Mouse (Mus musculus) midbrain, embryonic 14.5 days (tissue): ENCODE results near the gene Rgs8. TPM values are rescaled to one million over a fixed set of nuclear protein-coding genes. Genes with fewer than 3 reads are reported as not detected.

ENCODE experiments used
- ATAC-seq: fragments of 200-750 bp; cut with Nextera tagmentation; 2 replicates; pipeline ENCODE4 v1.8.0; 2017; ENCODE audit warnings: moderate number of reproducible peaks, moderate library complexity; ENCODE audit not compliant: low FRiP score, low TSS enrichment
- DNase-seq: peaks from one replicate; pipeline ENCODE4 v3.0.0-alpha.2; 2015
- H3K27ac ChIP-seq: fragments of 300-500 bp; sonication (generic); replicated peaks from 2 replicates; pipeline ENCODE4 v1.5.1; 2014; ENCODE audit warnings: mild to moderate bottlenecking, low read depth, low read length, moderate library complexity
- H3K27me3 ChIP-seq: fragments of 300-500 bp; sonication (generic); 2 replicates; pipeline ENCODE4 v1.6.1; 2014; ENCODE audit warnings: low read length, control low read depth, mixed read lengths; ENCODE audit not compliant: control insufficient read depth, insufficient read depth
- H3K36me3 ChIP-seq: fragments of 300-500 bp; sonication (generic); 2 replicates; pipeline ENCODE4 v1.6.1; 2014; ENCODE audit warnings: low read length, control low read depth; ENCODE audit not compliant: control insufficient read depth, insufficient read depth
- H3K4me1 ChIP-seq: fragments of 300-500 bp; sonication (generic); 2 replicates; pipeline ENCODE4 v1.6.1; 2014; ENCODE audit warnings: mild to moderate bottlenecking, antibody characterized with exemption, low read length, control low read depth; ENCODE audit not compliant: control insufficient read depth, insufficient read depth
- H3K4me2 ChIP-seq: fragments of 300-500 bp; sonication (generic); 2 replicates; pipeline ENCODE4 v1.6.1; 2014; ENCODE audit warnings: mild to moderate bottlenecking, low read length, moderate library complexity
- H3K4me3 ChIP-seq: fragments of 300-500 bp; sonication (generic); replicated peaks from 2 replicates; pipeline ENCODE4 v1.5.1; 2014; ENCODE audit warnings: low read depth, low read length
- H3K9ac ChIP-seq: fragments of 300-500 bp; sonication (generic); replicated peaks from 2 replicates; pipeline ENCODE4 v1.6.1; 2014; ENCODE audit warnings: mild to moderate bottlenecking, low read length, moderate library complexity
- H3K9me3 ChIP-seq: fragments of 300-500 bp; sonication (generic); 2 replicates; pipeline ENCODE4 v1.6.1; 2016; ENCODE audit warnings: low read length, control low read depth, mixed read lengths; ENCODE audit not compliant: control insufficient read depth
- WGBS: fragments of 180-500 bp; shearing (Covaris S2); extraction: QIAGEN DNeasy Blood & Tissue Kit; methylation state at CpG from one replicate; pipeline ENCODE4 v1.1.7; 2014; 5-methylcytosine and 5-hydroxymethylcytosine counted together
- polyA plus RNA-seq: library from polyadenylated mRNA; unstranded; fragments of >200 nt; fragmentation: Nextera tagmentation; extraction: Ambion mirVana; gene quantifications from 2 replicates; pipeline ENCODE4 v1.2.1, GENCODE M21; 2014

Gene Rgs8
- polyA plus RNA-seq, 1 experiment from 2014 or later, result 30.4 TPM

GRCm38 (mm10) chr1:153696541-153696940 is 43.7 kb downstream of the Rgs8 start:
- no peaks in the 10 kb centered on the region for H3K27me3 ChIP-seq
- ATAC-seq, result no peak
- H3K4me1 ChIP-seq, result 0 out of 2 replicates have a peak, but pooled peaks cover 10% of the 10 kb centered on the region
- no peak overlapping the region for H3K4me2 ChIP-seq
- peaks cover 10% of the 10 kb centered on the region; the same call in 1 of the 2 replicates for H3K36me3 ChIP-seq
- WGBS, result 90% methylated on average over 4 of the region's 4 CpGs
- no peaks in the 10 kb centered on the region for H3K9me3 ChIP-seq
- no peak for DNase-seq
- H3K4me3 ChIP-seq, result no peak overlapping the region
- H3K9ac ChIP-seq, result no peak overlapping the region
- H3K27ac ChIP-seq, result no peak overlapping the region

- Histone ChIP-seq H3K27ac (no peak overlapping the region), H3K9me3 (no peaks in the 10 kb centered on the region), H3K9ac (no peak overlapping the region), H3K4me3 (no peak overlapping the region), H3K27me3 (no peaks in the 10 kb centered on the region), H3K4me2 (no peak overlapping the region), H3K36me3 (peaks cover 10% of the 10 kb centered on the region; the same call in 1 of the 2 replicates), H3K4me1 (peaks cover 7% of the 10 kb centered on the region)
- WGBS, result 71% methylated on average over 16 of the region's 16 CpGs
- DNase-seq (no peak), ATAC-seq (no peak)
Observed at GRCm38 (mm10) chr1:153697581-153698251, 44.9 kb downstream of the Rgs8 start.

GRCm38 (mm10) chr1:153698311-153699084 is 45.7 kb downstream of the Rgs8 start:
- H3K27me3 ChIP-seq, result no peaks in the 10 kb centered on the region
- no peak overlapping the region for H3K27ac ChIP-seq
- no peaks in the 10 kb centered on the region for H3K9me3 ChIP-seq
- H3K36me3 ChIP-seq, result peaks cover 6% of the 10 kb centered on the region; the same call in 1 of the 2 replicates
- ATAC-seq (no peak), DNase-seq (no peak)
- peaks cover 14% of the 10 kb centered on the region for H3K4me1 ChIP-seq
- no peak overlapping the region for H3K4me3 ChIP-seq
- no peak overlapping the region for H3K4me2 ChIP-seq
- no peak overlapping the region for H3K9ac ChIP-seq
- WGBS, result 77% methylated on average over 7 of the region's 7 CpGs

GRCm38 (mm10) chr1:153700448-153701063 is 47.7 kb downstream of the Rgs8 start:
- no peak overlapping the region for H3K4me3 ChIP-seq
- no peak overlapping the region for H3K4me2 ChIP-seq
- H3K27me3 ChIP-seq, result no peaks in the 10 kb centered on the region
- DNase-seq (no peak), ATAC-seq (no peak)
- H3K4me1 ChIP-seq, result peaks cover 25% of the 10 kb centered on the region
- H3K27ac ChIP-seq, result no peak overlapping the region
- H3K9me3 ChIP-seq, result no peaks in the 10 kb centered on the region
- no peak overlapping the region for H3K9ac ChIP-seq
- H3K36me3 ChIP-seq, result no peaks in the 10 kb centered on the region
- 86% methylated on average over 11 of the region's 11 CpGs for WGBS

- no peak overlapping the region for H3K4me2 ChIP-seq
- H3K36me3 ChIP-seq, result no peaks in the 10 kb centered on the region
- H3K9ac ChIP-seq, result no peak overlapping the region
- DNase-seq (no peak), ATAC-seq (no peak)
- H3K4me1 ChIP-seq, result peaks cover 25% of the 10 kb centered on the region
- WGBS, result 98% methylated on average over 1 of the region's 1 CpGs
- H3K4me3 ChIP-seq, result no peak overlapping the region
- no peak overlapping the region for H3K27ac ChIP-seq
- no peaks in the 10 kb centered on the region for H3K27me3 ChIP-seq
- H3K9me3 ChIP-seq, result no peaks in the 10 kb centered on the region
Observed at GRCm38 (mm10) chr1:153701461-153701860, 48.6 kb downstream of the Rgs8 start.

- no peak overlapping the region for H3K4me3 ChIP-seq
- WGBS, result 79% methylated on average over 8 of the region's 8 CpGs
- H3K9ac ChIP-seq, result no peak overlapping the region
- H3K36me3 ChIP-seq, result no peaks in the 10 kb centered on the region
- DNase-seq (no peak), ATAC-seq (no peak)
- no peak overlapping the region for H3K4me2 ChIP-seq
- peaks cover 25% of the 10 kb centered on the region for H3K4me1 ChIP-seq
- H3K27ac ChIP-seq, result peak overlapping the region; percentile 65
- no peaks in the 10 kb centered on the region for H3K27me3 ChIP-seq
- H3K9me3 ChIP-seq, result no peaks in the 10 kb centered on the region
Observed at GRCm38 (mm10) chr1:153702166-153702852, 49.5 kb downstream of the Rgs8 start.

GRCm38 (mm10) chr1:153702853-153703410 is 50.1 kb downstream of the Rgs8 start:
- ATAC-seq (peak; percentile 25; the same call in 1 of the 2 replicates), DNase-seq (peak; percentile 53)
- no peak overlapping the region for H3K4me3 ChIP-seq
- no peaks in the 10 kb centered on the region for H3K36me3 ChIP-seq
- 26% methylated on average over 8 of the region's 8 CpGs for WGBS
- H3K27ac ChIP-seq, result peak overlapping the region; percentile 65
- no peaks in the 10 kb centered on the region for H3K27me3 ChIP-seq
- H3K4me1 ChIP-seq, result peaks cover 25% of the 10 kb centered on the region
- no peaks in the 10 kb centered on the region for H3K9me3 ChIP-seq
- H3K9ac ChIP-seq, result no peak overlapping the region
- H3K4me2 ChIP-seq, result no peak overlapping the region

- WGBS, result under 1% methylated on average over 12 of the region's 12 CpGs
- DNase-seq (peak; percentile 78), ATAC-seq (peak; percentile 78)
Observed at GRCm38 (mm10) chr1:153703445-153703991, 50.7 kb downstream of the Rgs8 start.

More at GRCm38 (mm10) chr1:153703445-153703991, 50.7 kb downstream of the Rgs8 start:
- Histone ChIP-seq H3K27me3 (no peaks in the 10 kb centered on the region), H3K27ac (peak overlapping the region; percentile 65), H3K4me2 (0 out of 2 replicates have a peak overlapping the region, but pooled peaks have one; percentile 8), H3K4me1 (peaks cover 25% of the 10 kb centered on the region), H3K4me3 (no peak overlapping the region), H3K36me3 (no peaks in the 10 kb centered on the region), H3K9me3 (no peaks in the 10 kb centered on the region), H3K9ac (no peak overlapping the region)
